Mouse (Mus musculus): ENCODE results near the gene Nfia.

- TF ChIP-seq CTCF (IDR thresholded peaks at IDR 0.05; ENCODE audit: control insufficient read depth, insufficient read depth, insufficient replicate concordance, low read depth, low read length) (no peak), POLR2A (IDR thresholded peaks at IDR 0.05; ENCODE audit: control insufficient read depth, low read depth, low read length) (no peak)
These were observed 204.4 kb downstream of the Nfia start for GRCm38 (mm10) chr4:97976891-97977290.
